Mouse (Mus musculus) bone marrow macrophage, adult 2 months (primary cell): ENCODE measurements around the gene Fgfr2. TPM values are rescaled to one million over a fixed set of nuclear protein-coding genes. Genes with fewer than 3 reads are reported as not detected.

Experiments used
- H3K27ac ChIP-seq: 2 replicates; pipeline ENCODE4 v1.5.1; 2012; ENCODE audit warnings: low read depth, low read length; ENCODE audit not compliant: insufficient read depth
- H3K4me1 ChIP-seq: 2 replicates; pipeline ENCODE4 v1.6.1; 2012; ENCODE audit warnings: low read length; ENCODE audit not compliant: control insufficient read depth, insufficient read depth
- H3K4me3 ChIP-seq: 2 replicates; pipeline ENCODE4 v1.5.1; 2012; ENCODE audit warnings: mild to moderate bottlenecking, low read length, moderate library complexity; ENCODE audit not compliant: insufficient read depth
- CTCF ChIP-seq: IDR thresholded peaks from 2 replicates; pipeline ENCODE4 v1.5.1; 2012; ENCODE audit warnings: low read depth, mild to moderate bottlenecking, low read length, moderate library complexity
- POLR2A ChIP-seq: IDR thresholded peaks from 2 replicates; pipeline ENCODE4 v1.6.1; 2012; ENCODE audit warnings: mild to moderate bottlenecking, low read depth, low read length, borderline replicate concordance
- polyA plus RNA-seq: library from polyadenylated mRNA; stranded (reverse); fragments of >200 nt; gene quantifications from 2 replicates; pipeline ENCODE4 v1.2.4, GENCODE M21; 2012; ENCODE audit not compliant: missing spikeins, insufficient read depth, insufficient read length

Fgfr2 gene
- polyA plus RNA-seq, 1 experiment = 0.27 TPM

GRCm38 (mm10) chr7:130946303-130946702 is 2176.8 kb downstream of the Fgfr2 start:
- H3K27ac ChIP-seq = no peak overlapping the region
- H3K4me3 ChIP-seq = no peak overlapping the region
- H3K4me1 ChIP-seq = peaks cover 38% of the 10 kb centered on the region
- no peak for TF ChIP-seq CTCF
- TF ChIP-seq POLR2A = no peak

DNA sequence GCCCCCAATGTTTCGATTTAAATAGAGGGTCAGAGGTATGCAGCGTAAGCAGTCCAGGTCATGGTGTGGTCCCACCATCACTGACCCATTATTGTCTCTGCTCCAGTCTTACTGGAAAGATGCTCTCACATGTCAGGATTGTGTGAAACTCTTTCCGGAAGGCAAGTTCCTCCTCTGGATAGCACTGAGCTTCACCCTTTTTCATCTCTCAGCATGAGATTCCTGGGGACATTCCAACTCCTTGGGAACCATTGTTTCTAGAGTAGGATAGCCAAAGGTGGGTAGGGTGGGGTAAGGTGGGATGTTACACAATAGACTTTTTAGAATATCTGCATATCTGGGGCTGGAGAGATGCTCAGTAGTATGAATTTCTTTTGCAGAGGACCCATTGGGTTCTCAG is 2177.4 kb downstream of the Fgfr2 start:
- Histone ChIP-seq H3K4me3 (no peak overlapping the region), H3K4me1 (peaks cover 38% of the 10 kb centered on the region), H3K27ac (no peak overlapping the region)
- TF ChIP-seq CTCF = no peak
- TF ChIP-seq POLR2A = no peak

- peaks cover 38% of the 10 kb centered on the region for H3K4me1 ChIP-seq
- no peak for TF ChIP-seq CTCF
- no peak for TF ChIP-seq POLR2A
- H3K27ac ChIP-seq = no peak overlapping the region
- H3K4me3 ChIP-seq = no peak overlapping the region
Observed at GRCm38 (mm10) chr7:130944766-130945475, 2178.2 kb downstream of the Fgfr2 start.

- peak overlapping the region; percentile 41 for H3K27ac ChIP-seq
- H3K4me1 ChIP-seq = peaks cover 35% of the 10 kb centered on the region
- TF ChIP-seq CTCF (no peak), POLR2A (no peak)
- H3K4me3 ChIP-seq = no peak overlapping the region
Observed at GRCm38 (mm10) chr7:130943280-130943895, 2179.8 kb downstream of the Fgfr2 start.

DNA sequence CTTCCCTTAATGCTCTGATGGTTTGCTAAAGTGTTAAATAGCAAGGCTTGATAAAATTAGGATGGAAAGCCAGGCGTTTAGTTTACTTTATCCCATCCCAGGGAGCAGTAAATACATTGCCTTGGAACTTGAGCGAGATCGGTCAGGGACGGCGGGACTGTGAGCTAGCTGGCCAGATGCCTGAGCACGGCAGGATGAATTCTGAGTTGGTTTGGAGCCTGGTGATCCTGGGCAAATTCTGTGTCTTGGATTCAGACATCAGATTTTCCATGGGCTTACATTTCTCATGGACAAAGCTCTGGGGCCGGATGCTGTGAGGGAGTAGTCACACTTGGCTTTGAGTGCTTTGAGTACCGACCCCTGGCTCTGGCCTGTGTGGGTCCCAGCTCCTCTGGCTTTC is 2182.4 kb downstream of the Fgfr2 start:
- H3K4me1 ChIP-seq = peaks cover 35% of the 10 kb centered on the region
- TF ChIP-seq CTCF (no peak), POLR2A (no peak)
- H3K4me3 ChIP-seq = no peak overlapping the region
- no peak overlapping the region for H3K27ac ChIP-seq

DNA sequence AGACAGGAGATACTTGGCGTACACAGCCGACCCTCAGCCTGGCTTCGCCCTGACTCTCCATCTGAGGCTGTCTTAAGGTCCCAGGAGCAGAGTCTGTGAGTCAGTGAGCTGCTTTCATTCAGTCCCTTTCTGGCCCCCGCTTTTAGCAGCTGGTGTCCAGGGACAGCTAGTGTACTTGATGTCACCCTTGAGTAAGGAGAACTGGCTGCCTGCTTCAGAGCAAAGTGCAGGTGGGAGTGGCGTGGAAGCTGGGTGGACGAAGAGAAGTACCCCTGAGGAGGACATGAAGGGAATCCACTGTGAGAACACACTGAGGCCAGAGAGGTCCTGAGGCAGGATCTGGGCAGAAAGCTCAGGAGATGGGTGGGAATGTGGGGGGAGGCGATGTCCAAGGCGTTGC is 2184.3 kb downstream of the Fgfr2 start:
- Histone ChIP-seq H3K4me3 (no peak overlapping the region), H3K27ac (no peak overlapping the region), H3K4me1 (peaks cover 22% of the 10 kb centered on the region)
- TF ChIP-seq CTCF (no peak), POLR2A (no peak)

GRCm38 (mm10) chr7:130938005-130938404 is 2185.1 kb downstream of the Fgfr2 start:
- Histone ChIP-seq H3K4me3 (no peak overlapping the region), H3K4me1 (peaks cover 14% of the 10 kb centered on the region), H3K27ac (no peak overlapping the region)
- TF ChIP-seq POLR2A (no peak), CTCF (no peak)

DNA sequence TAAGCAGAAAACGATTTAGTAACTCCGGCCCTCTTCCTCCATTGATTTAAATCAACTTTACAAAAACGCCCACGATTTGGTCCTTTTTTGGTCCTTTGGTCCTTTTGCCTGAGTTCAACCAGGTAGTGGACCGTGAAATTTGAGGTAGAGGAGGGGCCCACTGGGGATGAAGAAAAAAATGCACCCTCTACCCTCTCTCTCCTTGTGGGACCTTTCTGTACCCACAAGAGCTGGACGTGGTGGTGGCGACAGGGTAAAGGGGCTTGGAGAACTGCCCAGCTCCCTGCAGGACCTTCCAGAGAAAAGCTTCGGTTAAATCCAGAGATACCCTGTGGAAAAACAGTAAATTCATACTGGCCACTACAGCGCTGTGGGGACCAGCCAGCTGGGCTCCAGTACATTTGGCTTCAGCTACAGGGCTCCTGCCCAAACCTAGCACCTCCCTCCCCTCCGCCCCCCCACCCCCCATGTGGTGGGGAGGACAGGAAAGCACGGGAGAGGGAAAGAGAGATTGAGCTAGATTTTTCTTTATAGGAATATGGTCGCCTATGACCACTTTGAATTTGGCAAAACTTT is 2185.8 kb downstream of the Fgfr2 start:
- TF ChIP-seq POLR2A (no peak), CTCF (no peak)
- Histone ChIP-seq H3K27ac (no peak overlapping the region), H3K4me3 (peak overlapping the region; percentile 70; the same call in 1 of the 2 replicates), H3K4me1 (peaks cover 8% of the 10 kb centered on the region)

DNA sequence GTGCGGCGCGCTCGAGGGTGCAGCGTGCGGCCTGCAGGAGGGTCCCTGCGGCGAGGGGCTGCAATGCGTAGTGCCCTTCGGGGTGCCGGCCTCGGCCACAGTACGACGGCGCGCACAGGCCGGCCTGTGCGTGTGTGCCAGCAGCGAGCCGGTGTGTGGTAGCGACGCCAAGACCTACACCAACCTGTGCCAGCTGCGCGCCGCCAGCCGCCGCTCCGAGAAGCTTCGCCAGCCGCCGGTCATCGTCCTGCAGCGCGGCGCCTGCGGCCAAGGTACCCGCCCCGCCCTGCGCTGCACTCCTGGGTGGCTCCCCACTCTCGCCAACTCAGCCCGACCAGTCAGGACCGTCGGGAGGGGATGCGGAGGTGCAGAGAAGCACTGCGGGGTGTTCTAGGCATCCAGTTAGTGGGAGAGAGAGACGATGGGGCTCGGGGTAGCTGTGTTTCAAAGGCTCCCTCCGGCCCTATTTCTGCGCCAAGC is 2186.6 kb downstream of the Fgfr2 start:
- Histone ChIP-seq H3K4me3 (peak overlapping the region; percentile 70), H3K27ac (no peak overlapping the region), H3K4me1 (peaks cover 4% of the 10 kb centered on the region)
- TF ChIP-seq CTCF (no peak), POLR2A (no peak)

GRCm38 (mm10) chr7:130935793-130936471 is 2187.2 kb downstream of the Fgfr2 start, which contains the start of gene Htra1:
Htra1 (plus strand) TSS chr7:130936111.
- Histone ChIP-seq H3K27ac (no peak within 1 kb of the TSS), H3K4me1 (peaks cover 4% of the 10 kb centered on the region), H3K4me3 (peak within 1 kb of the TSS; percentile 70)
- TF ChIP-seq CTCF = no peak
